Mouse (Mus musculus) heart, adult 8-10 months (tissue): Measurements from ENCODE around the gene Nolc1. TPM values are rescaled to one million over a fixed set of nuclear protein-coding genes. Genes with fewer than 3 reads are reported as not detected.

ENCODE experiments used
- total RNA-seq, 4 experiments: library from RNA; stranded (reverse); gene quantifications; 2 replicates each; pipeline ENCODE4 v1.2.4; 2022

The Nolc1 gene
- total RNA-seq, 4 experiments from 2014 or later, result 18.4 to 19.6 (median 18.7) TPM

Other genes starting within 250 kb of the Nolc1 start
- gene Armh3, start 77.4 kb upstream of the Nolc1 start, total RNA-seq, result 10 to 100 TPM; 14.8 to 19.0 (median 16.0) TPM
- gene Hps6, start 72.4 kb upstream of the Nolc1 start, total RNA-seq, result 1 to 10 TPM; 5.3 to 6.7 (median 6.1) TPM
- 10 to 100 TPM; 12.3 to 17.0 (median 13.8) TPM for gene Pprc1, start 31.0 kb upstream of the Nolc1 start, total RNA-seq
- 10 to 100 TPM; 37.1 to 51.0 (median 42.0) TPM for gene Ldb1, start 30.6 kb upstream of the Nolc1 start, total RNA-seq
- gene Elovl3, start 56.0 kb downstream of the Nolc1 start, total RNA-seq, result under 1 TPM in 1 of 4 experiments, not detected in 3; 0.19 TPM
- gene Pitx3, start 72.5 kb downstream of the Nolc1 start, total RNA-seq, result 1 to 10 TPM in 2 of 4 experiments, under 1 TPM in 2; 0.34 to 1.7 (median 1.1) TPM
- 10 to 100 TPM; 37.7 to 45.6 (median 41.9) TPM for gene Gbf1, start 76.6 kb downstream of the Nolc1 start, total RNA-seq
- gene Nfkb2, start 228.5 kb downstream of the Nolc1 start, total RNA-seq, result 10 to 100 TPM; 17.9 to 22.3 (median 20.1) TPM